Mouse (Mus musculus) neural tube, embryonic 10.5 days (tissue): Measurements from ENCODE around the gene Schip1.

Experiments used
- DNase-seq: peaks from one replicate; pipeline ENCODE4 v3.0.0-alpha.2; 2017; ENCODE audit warnings: low spot score; ENCODE audit errors: extremely low spot score

Schip1 gene

GRCm38 (mm10) chr3:68582103-68582740 is 517.6 kb downstream of the Schip1 start:
- DNase-seq = no peak

- DNase-seq = peak; percentile 40
These were observed 518.6 kb downstream of the Schip1 start for GRCm38 (mm10) chr3:68583031-68583693.

- no peak for DNase-seq
These were observed 519.3 kb downstream of the Schip1 start for GRCm38 (mm10) chr3:68583771-68584511.

- no peak for DNase-seq
These were observed 520.6 kb downstream of the Schip1 start for GRCm38 (mm10) chr3:68585213-68585612.

GRCm38 (mm10) chr3:68586646-68587064 is 522.1 kb downstream of the Schip1 start:
- DNase-seq = peak; percentile 33

- DNase-seq = no peak
These were observed 523.1 kb downstream of the Schip1 start for GRCm38 (mm10) chr3:68587567-68588245.

- DNase-seq = no peak
These were observed 524.7 kb downstream of the Schip1 start for GRCm38 (mm10) chr3:68589220-68589840.

GRCm38 (mm10) chr3:68590436-68590835 is 525.8 kb downstream of the Schip1 start:
- DNase-seq = peak; percentile 43

- DNase-seq = no peak
These were observed 528.0 kb downstream of the Schip1 start for GRCm38 (mm10) chr3:68592575-68592974.

- DNase-seq = no peak
These were observed 528.7 kb downstream of the Schip1 start for GRCm38 (mm10) chr3:68593073-68593867.

GRCm38 (mm10) chr3:68595316-68595925 is 530.8 kb downstream of the Schip1 start:
- DNase-seq = no peak

- DNase-seq = no peak
These were observed 532.3 kb downstream of the Schip1 start for GRCm38 (mm10) chr3:68596938-68597337.

GRCm38 (mm10) chr3:68602891-68603290 is 538.3 kb downstream of the Schip1 start:
- no peak for DNase-seq

GRCm38 (mm10) chr3:68604467-68604866 is 539.9 kb downstream of the Schip1 start:
- no peak for DNase-seq

GRCm38 (mm10) chr3:68604962-68605361 is 540.4 kb downstream of the Schip1 start:
- no peak for DNase-seq

- no peak for DNase-seq
These were observed 541.5 kb downstream of the Schip1 start for GRCm38 (mm10) chr3:68605942-68606603.

GRCm38 (mm10) chr3:68606730-68607129 is 542.1 kb downstream of the Schip1 start:
- no peak for DNase-seq

GRCm38 (mm10) chr3:68607336-68607735 is 542.7 kb downstream of the Schip1 start:
- DNase-seq = no peak

GRCm38 (mm10) chr3:68608848-68609497 is 544.4 kb downstream of the Schip1 start:
- no peak for DNase-seq
